Mouse (Mus musculus): ENCODE measurements around the gene Pde6g. TPM values are rescaled to one million over a fixed set of nuclear protein-coding genes. Genes with fewer than 3 reads are reported as not detected.
"Not testable (repeated sequence)": the region's sequence is repeated elsewhere in the genome, so short reads cannot be mapped to it uniquely, and the experiment has no call there.

Pde6g gene
- total RNA-seq, 2 experiments from 2014 or later, result 0.45 to 1.1 TPM

- intact Hi-C loops (cut with DNase I), result no loop called here
- H3K4me3 ChIP-seq, result no peak overlapping the region
- no peak; the same call in 1 of the 2 replicates for TF ChIP-seq CTCF (IDR thresholded peaks at IDR 0.05)
- H3K27ac ChIP-seq, result no peak overlapping the region
- DNase-seq (ENCODE audit: extremely low spot score in 1 of 2, low spot score in 2 of 2), result no peak
Observed at GRCm38 (mm10) chr11:120442765-120443280, 10.5 kb downstream of the Pde6g start.

- no peak for DNase-seq (ENCODE audit: extremely low spot score in 1 of 2, low spot score in 2 of 2)
- Histone ChIP-seq H3K4me3 (no peak within 1 kb of the TSS), H3K27ac (no peak within 1 kb of the TSS)
- intact Hi-C loops (cut with DNase I), result no loop called here
- no peak for TF ChIP-seq CTCF (IDR thresholded peaks at IDR 0.05)
Observed at GRCm38 (mm10) chr11:120442344-120442743, 11.0 kb downstream of the Pde6g start, which contains the start of gene Tspan10. Gene Tspan10, plus strand, starts transcription at chr11:120442644.

- H3K27ac ChIP-seq, result peak overlapping the region; percentile 92
- intact Hi-C loops (cut with DNase I), result no loop called here
- no peak for DNase-seq (ENCODE audit: extremely low spot score in 1 of 2, low spot score in 2 of 2)
- TF ChIP-seq CTCF (IDR thresholded peaks at IDR 0.05), result no peak
- peak overlapping the region; percentile 95 for H3K4me3 ChIP-seq
Observed at GRCm38 (mm10) chr11:120437857-120438385, 15.4 kb downstream of the Pde6g start.

GRCm38 (mm10) chr11:120437152-120437856 is 16.0 kb downstream of the Pde6g start, which contains the start of gene Nploc4:
Gene Nploc4, minus strand, starts transcription at chr11:120437708.
- intact Hi-C loops (cut with DNase I), result no loop called here
- Histone ChIP-seq H3K4me3 (peak within 1 kb of the TSS; percentile 95), H3K27ac (peak within 1 kb of the TSS; percentile 92)
- TF ChIP-seq CTCF (IDR thresholded peaks at IDR 0.05), result peak; percentile 23
- DNase-seq (ENCODE audit: extremely low spot score in 1 of 2, low spot score in 2 of 2), result peak; percentile 85 to 89

- TF ChIP-seq CTCF (IDR thresholded peaks at IDR 0.05), result no peak
- Histone ChIP-seq H3K27ac (no peak overlapping the region), H3K4me3 (no peak overlapping the region)
- intact Hi-C loops (cut with DNase I), result no loop called here
- no peak for DNase-seq (ENCODE audit: extremely low spot score in 1 of 2, low spot score in 2 of 2)
Observed at GRCm38 (mm10) chr11:120426727-120427126, 26.6 kb downstream of the Pde6g start.

GRCm38 (mm10) chr11:120423569-120424295 is 29.6 kb downstream of the Pde6g start:
- peak; percentile 82 for TF ChIP-seq CTCF (IDR thresholded peaks at IDR 0.05)
- H3K4me3 ChIP-seq, result no peak overlapping the region
- intact Hi-C loops (cut with DNase I), result no loop called here
- no peak overlapping the region for H3K27ac ChIP-seq
- DNase-seq (ENCODE audit: extremely low spot score in 1 of 2, low spot score in 2 of 2), result peak; percentile 41 to 46

- Histone ChIP-seq H3K4me3 (no peak overlapping the region), H3K27ac (no peak overlapping the region)
- TF ChIP-seq CTCF (IDR thresholded peaks at IDR 0.05), result no peak
- no peak for DNase-seq (ENCODE audit: extremely low spot score in 1 of 2, low spot score in 2 of 2)
- intact Hi-C loops (cut with DNase I), result no loop called here
Observed at GRCm38 (mm10) chr11:120422651-120423568, 30.4 kb downstream of the Pde6g start.

- intact Hi-C loops (cut with DNase I), result no loop called here
- DNase-seq (ENCODE audit: extremely low spot score in 1 of 2, low spot score in 2 of 2), result no peak
- Histone ChIP-seq H3K4me3 (no peak overlapping the region), H3K27ac (no peak overlapping the region)
- no peak for TF ChIP-seq CTCF (IDR thresholded peaks at IDR 0.05)
Observed at GRCm38 (mm10) chr11:120418592-120418991, 34.7 kb downstream of the Pde6g start.

- H3K27ac ChIP-seq, result no peak overlapping the region
- intact Hi-C loops (cut with DNase I), result no loop called here
- H3K4me3 ChIP-seq, result no peak overlapping the region
- DNase-seq (ENCODE audit: extremely low spot score in 1 of 2, low spot score in 2 of 2), result no peak
- no peak for TF ChIP-seq CTCF (IDR thresholded peaks at IDR 0.05)
Observed at GRCm38 (mm10) chr11:120417852-120418251, 35.4 kb downstream of the Pde6g start.

GRCm38 (mm10) chr11:120413621-120414020 is 39.7 kb downstream of the Pde6g start:
- DNase-seq (ENCODE audit: extremely low spot score in 1 of 2, low spot score in 2 of 2); H3K4me3 ChIP-seq; intact Hi-C loops (cut with DNase I); H3K27ac ChIP-seq: not testable (repeated sequence)

- no peak for TF ChIP-seq CTCF (IDR thresholded peaks at IDR 0.05)
- DNase-seq (ENCODE audit: extremely low spot score in 1 of 2, low spot score in 2 of 2), result no peak
Observed at GRCm38 (mm10) chr11:120406445-120406844, 46.9 kb downstream of the Pde6g start.

More at GRCm38 (mm10) chr11:120406445-120406844, 46.9 kb downstream of the Pde6g start:
- intact Hi-C loops (cut with DNase I), result no loop called here
- Histone ChIP-seq H3K27ac (no peak overlapping the region), H3K4me3 (no peak overlapping the region)

Measured in left cerebral cortex, adult 2 months (tissue).